Mouse (Mus musculus) CD4-positive, CD25-positive, alpha-beta regulatory T cell, adult 2 months (primary cell): ENCODE results near the gene Plaur.

Experiments used
- DNase-seq: peaks from one replicate; pipeline ENCODE4 v3.0.0-alpha.2; 2012; ENCODE audit warnings: low read depth, low spot score

Plaur gene

GRCm38 (mm10) chr7:24445266-24445926, 16.9 kb upstream of the Plaur start:
- peak; percentile 49 for DNase-seq

GRCm38 (mm10) chr7:24446697-24447340, 15.5 kb upstream of the Plaur start:
- DNase-seq: peak; percentile 61

DNA sequence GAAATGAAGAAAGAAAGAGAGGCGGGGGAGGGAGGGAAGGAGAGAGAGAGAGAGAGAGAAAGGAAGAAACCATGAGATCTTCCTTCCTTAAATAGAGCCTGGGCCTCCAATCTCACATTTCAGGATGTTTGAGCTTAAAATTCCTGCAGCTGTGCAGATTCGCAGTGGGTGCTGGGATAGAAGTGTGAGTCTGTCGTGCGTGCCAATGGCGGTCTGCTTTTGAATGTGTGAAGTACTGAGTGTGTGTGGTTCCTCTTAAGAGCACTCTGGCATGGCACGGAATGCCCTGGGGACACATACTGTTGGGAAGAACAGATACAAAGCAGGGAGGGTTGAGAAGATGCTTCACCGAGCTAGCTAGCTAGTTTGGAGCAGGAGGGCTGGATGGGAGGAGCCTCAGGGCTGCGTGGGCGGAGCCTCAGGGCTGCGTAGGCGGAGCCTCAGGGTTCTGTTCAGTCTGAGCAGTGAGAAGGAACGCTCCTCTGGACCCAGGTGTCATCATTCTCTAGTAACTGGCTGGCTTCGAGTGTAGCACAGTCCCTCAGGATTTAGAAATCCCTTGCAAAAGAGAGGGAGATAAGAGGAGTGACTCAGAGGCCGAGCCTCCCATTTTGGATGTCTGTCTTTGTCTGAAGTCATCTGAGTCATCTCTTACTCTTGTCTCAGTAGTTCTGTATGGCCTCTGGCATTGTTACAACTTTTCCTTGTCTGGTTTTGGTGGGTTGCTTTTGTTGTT, 13.3 kb upstream of the Plaur start:
- peak; percentile 43 for DNase-seq

GRCm38 (mm10) chr7:24450585-24451017, 11.7 kb upstream of the Plaur start:
- DNase-seq: peak; percentile 50

DNA sequence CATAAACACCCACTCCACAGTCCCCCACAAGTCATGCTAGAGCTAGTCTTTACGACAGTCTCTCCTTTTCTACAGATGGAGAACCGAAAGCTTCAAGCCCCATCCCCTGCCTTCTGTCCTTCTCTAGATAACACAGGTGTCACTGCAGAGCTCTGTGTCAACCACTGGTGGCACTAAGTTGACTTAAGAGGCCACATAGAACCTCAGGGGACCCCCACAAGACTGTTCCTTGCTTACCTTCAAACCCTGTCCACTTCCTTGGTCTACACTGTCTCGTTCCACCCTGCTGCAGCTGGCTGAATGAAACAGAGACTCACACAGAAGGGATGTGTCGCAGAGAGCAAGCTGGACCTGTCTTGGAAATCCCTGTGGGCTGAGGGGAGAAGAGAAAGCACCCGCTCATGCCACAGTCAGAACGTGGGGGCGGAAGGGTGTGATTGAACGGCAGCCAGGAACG, 10.4 kb upstream of the Plaur start, which contains the start of gene Irgc1:
Gene Irgc1, minus strand, starts transcription at position 443 of the 457 bp plus-strand sequence.
- DNase-seq: peak; percentile 68

GRCm38 (mm10) chr7:24454199-24454598, 8.1 kb upstream of the Plaur start:
- no peak for DNase-seq

GRCm38 (mm10) chr7:24455726-24456125, 6.6 kb upstream of the Plaur start:
- no peak for DNase-seq

GRCm38 (mm10) chr7:24457726-24458370, 4.4 kb upstream of the Plaur start:
- DNase-seq: peak; percentile 94

- DNase-seq: no peak
Observed at GRCm38 (mm10) chr7:24459440-24459839, 2.8 kb upstream of the Plaur start.

GRCm38 (mm10) chr7:24459843-24460242, 2.4 kb upstream of the Plaur start:
- DNase-seq: no peak

DNA sequence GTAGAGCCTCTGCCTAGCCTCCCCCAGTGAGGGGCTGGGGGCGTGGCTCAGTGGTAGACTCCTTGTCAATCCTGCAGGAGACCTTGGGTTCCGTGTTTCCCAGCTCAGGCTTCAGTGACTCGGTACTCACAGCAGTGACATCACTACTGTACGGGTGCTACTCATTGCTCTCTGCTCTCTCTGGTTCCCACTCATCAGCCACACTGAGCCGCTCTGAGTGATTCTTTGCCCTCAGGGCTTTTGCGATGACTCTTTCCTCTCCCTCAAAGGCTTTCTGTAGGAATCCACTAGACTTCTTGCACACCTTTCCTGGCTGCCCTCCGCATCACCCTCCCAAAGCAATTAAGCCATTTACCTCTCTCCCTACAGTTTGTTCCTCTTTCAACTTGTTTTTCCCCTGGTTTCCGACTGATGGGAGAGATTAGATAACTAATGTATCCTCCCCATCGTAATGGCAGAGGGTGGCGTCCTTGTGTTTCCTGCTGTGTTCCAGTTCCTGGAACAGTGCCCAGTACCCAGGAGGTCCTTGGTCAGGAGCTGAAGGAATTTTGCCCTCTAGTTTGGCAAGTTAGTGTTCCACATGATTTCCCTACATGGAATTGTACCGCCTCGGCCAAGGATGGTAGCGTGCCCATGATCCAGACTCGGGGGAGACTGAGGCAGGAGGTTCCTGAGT, 770 bp upstream of the Plaur start:
- peak; percentile 50 for DNase-seq

- no peak for DNase-seq
Observed at GRCm38 (mm10) chr7:24466835-24467234, 4.6 kb downstream of the Plaur start.

DNA sequence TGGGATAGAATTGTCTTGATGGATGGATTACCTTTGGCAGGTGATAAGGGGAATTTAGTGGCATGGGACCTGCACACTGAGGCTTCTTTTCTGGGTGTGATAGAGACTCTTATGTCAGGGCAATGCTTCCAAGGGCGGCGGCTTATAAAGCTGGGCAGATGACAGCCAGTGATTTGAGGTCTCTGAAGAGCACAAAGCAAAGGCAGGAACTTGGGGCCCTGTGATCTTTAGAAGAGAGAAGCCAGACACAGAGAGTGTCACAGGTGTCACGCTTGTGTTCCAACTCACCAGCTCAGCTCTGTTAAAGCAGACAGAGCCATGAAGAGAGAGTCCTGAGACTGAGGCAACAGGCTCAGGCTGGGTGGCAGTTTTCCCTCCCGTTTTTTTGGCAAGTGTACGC, 5.6 kb downstream of the Plaur start:
- peak; percentile 67 for DNase-seq

GRCm38 (mm10) chr7:24469126-24469525, 6.8 kb downstream of the Plaur start:
- peak; percentile 70 for DNase-seq

DNA sequence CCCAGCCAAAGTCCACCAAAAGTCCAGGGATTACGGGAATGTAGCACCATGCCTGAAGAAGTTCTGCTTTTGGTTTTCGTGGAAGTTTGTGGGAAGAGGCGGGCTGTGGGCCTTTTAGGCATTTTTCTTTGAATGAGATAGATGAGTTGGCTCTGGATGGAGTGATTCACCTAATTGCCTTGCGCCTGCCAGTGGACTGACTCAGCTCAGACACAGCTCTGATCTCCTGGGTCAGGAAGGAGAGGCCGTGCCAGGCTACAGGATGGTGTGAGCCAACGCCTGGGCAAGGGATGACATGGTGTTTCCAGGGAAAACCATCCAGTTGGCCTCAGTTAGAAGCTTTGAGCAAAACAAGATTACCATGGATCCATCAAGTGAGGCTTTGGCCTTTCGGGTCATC, 8.1 kb downstream of the Plaur start:
- no peak for DNase-seq

DNA sequence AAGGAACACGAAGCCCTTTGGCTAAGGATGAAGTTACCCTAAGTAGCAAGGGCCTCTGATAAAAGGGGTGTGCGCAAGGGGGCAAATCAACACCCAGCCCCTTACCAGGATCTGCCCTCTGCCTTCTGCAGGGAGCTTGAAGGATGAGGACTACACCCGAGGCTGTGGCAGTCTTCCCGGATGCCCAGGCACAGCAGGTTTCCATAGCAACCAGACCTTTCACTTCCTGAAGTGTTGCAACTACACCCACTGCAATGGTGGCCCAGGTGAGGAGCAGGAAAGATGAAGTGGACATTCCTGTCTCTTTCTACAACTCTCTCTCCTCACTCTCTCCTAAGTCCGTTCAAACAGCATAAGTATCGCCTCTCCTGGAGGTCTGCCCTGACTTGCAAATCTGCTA, 10.2 kb downstream of the Plaur start:
- DNase-seq: no peak

- peak; percentile 74 for DNase-seq
Observed at GRCm38 (mm10) chr7:24472937-24473336, 10.7 kb downstream of the Plaur start.

DNA sequence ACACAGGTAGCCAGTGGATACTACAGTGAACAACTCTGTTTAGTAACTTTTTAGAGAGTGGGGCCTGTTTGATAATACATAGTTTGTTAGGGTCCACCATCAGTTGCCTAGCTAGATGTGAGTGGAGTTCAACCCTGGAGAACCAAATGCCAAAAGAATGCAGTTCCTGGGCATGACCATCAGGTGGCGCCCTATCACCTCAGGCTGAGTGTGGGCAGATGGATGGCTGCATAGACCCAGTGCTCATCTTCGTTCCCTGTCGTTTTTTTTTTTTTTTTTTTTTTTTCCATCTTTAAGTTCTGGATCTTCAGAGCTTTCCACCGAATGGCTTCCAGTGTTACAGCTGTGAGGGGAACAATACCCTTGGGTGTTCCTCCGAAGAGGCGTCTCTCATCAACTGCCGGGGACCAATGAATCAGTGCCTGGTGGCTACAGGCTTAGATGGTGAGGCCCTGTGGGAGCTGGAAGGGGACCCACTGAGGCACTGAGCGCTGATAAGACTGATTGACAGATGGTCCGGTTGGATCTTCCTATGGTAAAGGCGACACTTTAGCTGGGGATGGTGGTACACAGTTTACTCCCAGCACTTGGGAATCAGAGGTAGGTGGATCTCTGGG, 11.7 kb downstream of the Plaur start:
- peak; percentile 86 for DNase-seq

GRCm38 (mm10) chr7:24474811-24475506, 12.7 kb downstream of the Plaur start:
- DNase-seq: no peak

DNA sequence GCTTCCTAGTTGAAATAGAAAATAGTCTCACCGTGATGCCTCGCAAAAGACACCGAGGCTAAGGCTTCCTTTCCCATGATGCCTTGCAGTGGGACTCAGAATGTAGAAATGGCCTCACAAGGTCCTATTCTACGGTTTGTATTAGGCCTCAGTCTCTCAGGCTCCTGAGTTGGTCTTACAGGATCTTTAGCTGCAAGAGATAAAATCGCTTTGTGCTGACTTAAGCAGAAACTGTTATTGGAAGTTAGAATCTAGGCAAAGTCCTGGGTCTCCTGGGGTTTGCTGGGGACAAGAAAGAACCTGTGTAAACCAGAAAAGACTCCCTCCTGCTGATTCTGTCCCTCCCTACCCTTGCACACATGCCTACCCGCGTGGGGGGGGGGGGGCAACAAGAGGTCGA, 14.1 kb downstream of the Plaur start:
- DNase-seq: no peak
